Mouse (Mus musculus): ENCODE data around the gene Esrp2.

The Esrp2 gene

GRCm38 (mm10) chr8:106147868-106148565 is 11.2 kb upstream of the Esrp2 start:
- DNase-seq (ENCODE audit: low read depth, low spot score): no peak

- no peak for DNase-seq (ENCODE audit: low read depth, low spot score)
Measured at GRCm38 (mm10) chr8:106146014-106146413, 9.2 kb upstream of the Esrp2 start.

- no peak for DNase-seq (ENCODE audit: low read depth, low spot score)
Measured at GRCm38 (mm10) chr8:106145331-106145730, 8.6 kb upstream of the Esrp2 start.

GRCm38 (mm10) chr8:106140769-106141168 is 4.0 kb upstream of the Esrp2 start:
- DNase-seq (ENCODE audit: low read depth, low spot score): peak; percentile 85

GRCm38 (mm10) chr8:106140191-106140590 is 3.4 kb upstream of the Esrp2 start:
- no peak for DNase-seq (ENCODE audit: low read depth, low spot score)

GRCm38 (mm10) chr8:106138616-106139015 is 1.8 kb upstream of the Esrp2 start:
- DNase-seq (ENCODE audit: low read depth, low spot score): no peak

- DNase-seq (ENCODE audit: low read depth, low spot score): peak; percentile 71
Measured at GRCm38 (mm10) chr8:106137906-106138477, 1.2 kb upstream of the Esrp2 start.

GRCm38 (mm10) chr8:106137218-106137905 is 588 bp upstream of the Esrp2 start:
- DNase-seq (ENCODE audit: low read depth, low spot score): no peak

- no peak for DNase-seq (ENCODE audit: low read depth, low spot score)
Measured at GRCm38 (mm10) chr8:106135672-106136071, 1.1 kb downstream of the Esrp2 start.

- peak; percentile 35 for DNase-seq (ENCODE audit: low read depth, low spot score)
Measured at GRCm38 (mm10) chr8:106134751-106135571, 1.8 kb downstream of the Esrp2 start.

GRCm38 (mm10) chr8:106133946-106134345 is 2.8 kb downstream of the Esrp2 start:
- no peak for DNase-seq (ENCODE audit: low read depth, low spot score)

- no peak for DNase-seq (ENCODE audit: low read depth, low spot score)
Measured at GRCm38 (mm10) chr8:106133526-106133925, 3.2 kb downstream of the Esrp2 start.

GRCm38 (mm10) chr8:106132356-106132755 is 4.4 kb downstream of the Esrp2 start:
- no peak for DNase-seq (ENCODE audit: low read depth, low spot score)

GRCm38 (mm10) chr8:106131488-106132222 is 5.1 kb downstream of the Esrp2 start:
- DNase-seq (ENCODE audit: low read depth, low spot score): no peak

GRCm38 (mm10) chr8:106131021-106131420 is 5.8 kb downstream of the Esrp2 start:
- no peak for DNase-seq (ENCODE audit: low read depth, low spot score)

- DNase-seq (ENCODE audit: low read depth, low spot score): no peak
Measured at GRCm38 (mm10) chr8:106130505-106130904, 6.3 kb downstream of the Esrp2 start.

GRCm38 (mm10) chr8:106129997-106130396 is 6.8 kb downstream of the Esrp2 start:
- no peak for DNase-seq (ENCODE audit: low read depth, low spot score)

- no peak for DNase-seq (ENCODE audit: low read depth, low spot score)
Measured at GRCm38 (mm10) chr8:106129232-106129930, 7.4 kb downstream of the Esrp2 start.

GRCm38 (mm10) chr8:106127882-106128410 is 8.8 kb downstream of the Esrp2 start:
- no peak for DNase-seq (ENCODE audit: low read depth, low spot score)

GRCm38 (mm10) chr8:106127054-106127453 is 9.7 kb downstream of the Esrp2 start:
- DNase-seq (ENCODE audit: low read depth, low spot score): no peak
